Mouse (Mus musculus) liver, adult 2 months (tissue): ENCODE results near the gene Palm2.

Source experiments
- CTCF ChIP-seq: fragments of 200-500 bp; IDR thresholded peaks from 2 replicates; pipeline ENCODE4 v1.5.1; 2011; ENCODE audit warnings: low read depth, low read length, control low read depth
- POLR2A ChIP-seq: fragments of 200-500 bp; IDR thresholded peaks from 2 replicates; pipeline ENCODE4 v1.6.1; 2011; ENCODE audit warnings: low read length, control low read depth; ENCODE audit not compliant: insufficient read depth; ENCODE audit errors: extremely low read depth

- TF ChIP-seq POLR2A = no peak
- TF ChIP-seq CTCF = no peak
Observed at GRCm38 (mm10) chr4:57569711-57570110, 135.7 kb downstream of the Palm2 start.
